ENCODE assay signal across 8 mouse cellular contexts in the genomic region with DNA sequence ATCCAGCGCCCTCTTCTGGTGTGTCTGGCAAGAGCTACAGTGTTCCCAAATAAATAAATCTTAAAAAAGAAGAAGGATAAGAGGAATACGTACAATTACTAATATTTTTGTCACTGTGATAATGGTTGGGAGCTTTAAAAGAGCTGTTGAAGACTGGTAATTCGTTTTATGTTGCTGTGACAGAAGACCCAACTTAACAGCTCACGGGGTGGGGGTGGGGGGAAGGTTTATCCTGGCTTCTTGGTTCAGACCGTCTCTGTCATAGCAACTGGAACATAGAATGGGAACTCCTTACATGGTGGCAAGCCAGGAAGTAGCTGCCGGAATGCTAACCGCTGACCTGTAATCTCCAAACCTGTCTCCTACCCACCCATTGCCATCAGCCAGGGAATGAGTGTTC. TPM values are rescaled to one million over a fixed set of nuclear protein-coding genes. Genes with fewer than 3 reads are reported as not detected.
DNase-seq lines count a peak whose midpoint lies in the region; ATAC-seq and TF ChIP-seq lines count a peak whose summit lies in the region.

A gene (plus strand): TSS at position 301 of the 400 bp plus-strand sequence.

- H3K9ac ChIP-seq in limb, embryonic 13.5 days = no peak within 1 kb of the TSS

- no peak for ATAC-seq in limb, embryonic 13.5 days (ENCODE audit: low FRiP score, low read depth)

- H3K9me3 ChIP-seq in forebrain, embryonic 10.5 days = peaks cover 9% of the 10 kb centered on the region; the same call in 1 of the 2 replicates
- H3K9me3 ChIP-seq in limb, embryonic 13.5 days = peaks cover 5% of the 10 kb centered on the region; the same call in 1 of the 2 replicates

- H3K4me2 ChIP-seq in limb, embryonic 13.5 days (replicated peaks) = no peak within 1 kb of the TSS

- peaks cover 25% of the 10 kb centered on the region for H3K36me3 ChIP-seq in forebrain, embryonic 10.5 days (replicated peaks)
- peaks cover 26% of the 10 kb centered on the region for H3K36me3 ChIP-seq in limb, embryonic 13.5 days
- peaks cover 16% of the 10 kb centered on the region for H3K36me3 ChIP-seq in small intestine, adult 2 months (ENCODE audit: control insufficient read depth, insufficient read depth, low read length)

- DNase-seq in urinary bladder, adult 2 months (ENCODE audit: low spot score) = no peak
- DNase-seq in urinary bladder, postnatal 10 days (ENCODE audit: low spot score) = no peak
- no peak for DNase-seq in forebrain, embryonic 10.5 days (ENCODE audit: extremely low spot score, low spot score)
- DNase-seq in heart, postnatal 36 days = no peak
- DNase-seq in spleen, postnatal 14 days (ENCODE audit: low spot score in 2 of 2) = no peak
- DNase-seq in ovary, postnatal 10 days (ENCODE audit: low spot score) = no peak

- intact Hi-C loops in heart, postnatal 36 days (cut with DNase I) = no loop called here

- H3K27me3 ChIP-seq in forebrain, embryonic 10.5 days (ENCODE audit: poor library complexity, severe bottlenecking) = no peaks in the 10 kb centered on the region
- no peaks in the 10 kb centered on the region for H3K27me3 ChIP-seq in limb, embryonic 13.5 days
- H3K27me3 ChIP-seq in small intestine, adult 2 months (ENCODE audit: control insufficient read depth, insufficient read depth, low read length) = no peaks in the 10 kb centered on the region

- H3K4me3 ChIP-seq in forebrain, embryonic 10.5 days = no peak within 1 kb of the TSS
- no peak within 1 kb of the TSS for H3K4me3 ChIP-seq in limb, embryonic 13.5 days
- H3K4me3 ChIP-seq in small intestine, adult 2 months (ENCODE audit: low read depth, low read length) = no peak within 1 kb of the TSS

- 82% methylated on average over 7 of the region's 7 CpGs for WGBS in forebrain, embryonic 10.5 days
- 81% methylated on average over 7 of the region's 7 CpGs for WGBS in limb, embryonic 13.5 days
- 78% methylated on average over 7 of the region's 7 CpGs for WGBS in small intestine, adult 2 months

- no peak for TF ChIP-seq POLR2A in small intestine, adult 2 months (IDR thresholded peaks at IDR 0.05; ENCODE audit: low read depth, low read length)

- H3K27ac ChIP-seq in forebrain, embryonic 10.5 days = no peak within 1 kb of the TSS
- H3K27ac ChIP-seq in limb, embryonic 13.5 days = no peak within 1 kb of the TSS
- no peak within 1 kb of the TSS for H3K27ac ChIP-seq in small intestine, adult 2 months (ENCODE audit: insufficient read depth, low read depth, low read length)

- H3K4me1 ChIP-seq in forebrain, embryonic 10.5 days = peaks cover 8% of the 10 kb centered on the region
- peaks cover 6% of the 10 kb centered on the region for H3K4me1 ChIP-seq in limb, embryonic 13.5 days
- H3K4me1 ChIP-seq in small intestine, adult 2 months (ENCODE audit: control insufficient read depth, insufficient read depth, insufficient read length, low read length) = peaks cover 5% of the 10 kb centered on the region; the same call in 1 of the 2 replicates

- no peak for TF ChIP-seq CTCF in small intestine, adult 2 months (IDR thresholded peaks at IDR 0.05; ENCODE audit: extremely low read depth, insufficient read length, insufficient replicate concordance, low read depth, low read length)

RNA-seq across cellular contexts. Expression of the gene that starts here (rescaled TPM):
- polyA plus RNA-seq in urinary bladder, adult 2 months (2012; rRNA removed) = 33.8 and 35.0 TPM in 2 replicates
- 35.8 and 39.2 TPM in 2 replicates for polyA plus RNA-seq in forebrain, embryonic 10.5 days (2016; fragmentation: Nextera tagmentation; extraction: Ambion mirVana)
- 10 to 100 TPM; 34.4 to 38.5 TPM for total RNA-seq in heart, postnatal 36 days (2021)
- 34.7 and 35.0 TPM in 2 replicates for polyA plus RNA-seq in limb, embryonic 13.5 days (2015; fragmentation: Nextera tagmentation; extraction: Ambion mirVana)
- 18.7 and 23.6 TPM in 2 replicates for polyA plus RNA-seq in small intestine, adult 2 months (2012; rRNA removed)
